Mouse (Mus musculus): Measurements from ENCODE around the gene Nhsl1.

GRCm38 (mm10) chr10:18430141-18430540, 111.4 kb downstream of the Nhsl1 start:
- TF ChIP-seq POLR2A (IDR thresholded peaks at IDR 0.05; ENCODE audit: low read depth, low read length): no peak
- no peak for TF ChIP-seq CTCF (IDR thresholded peaks at IDR 0.05; ENCODE audit: extremely low read depth, insufficient read depth, insufficient read length, insufficient replicate concordance)
